Mouse (Mus musculus): ENCODE results near the gene Mlec.

- no peak for TF ChIP-seq CTCF (IDR thresholded peaks at IDR 0.05)
- no peak for TF ChIP-seq EP300 (IDR thresholded peaks at IDR 0.05)
These were observed 34.8 kb upstream of the Mlec start for GRCm38 (mm10) chr5:115192828-115193195.

All from lung, postnatal 0 days (tissue).